Mouse (Mus musculus) neural tube, embryonic 11.5 days (tissue): Measurements from ENCODE around the gene Gm21936. TPM values are rescaled to one million over a fixed set of nuclear protein-coding genes. Genes with fewer than 3 reads are reported as not detected.
"Not testable (repeated sequence)": the region's sequence is repeated elsewhere in the genome, so short reads cannot be mapped to it uniquely, and the experiment has no call there.

Experiments
- ATAC-seq: fragments of 200-750 bp; cut with Nextera tagmentation; 2 replicates; pipeline ENCODE4 v1.8.0; 2017; ENCODE audit warnings: moderate number of reproducible peaks, mild to moderate bottlenecking, moderate TSS enrichment, moderate library complexity; ENCODE audit not compliant: insufficient read depth, low FRiP score, low TSS enrichment
- DNase-seq: peaks from one replicate; pipeline ENCODE4 v3.0.0-alpha.2; 2015; ENCODE audit warnings: low spot score
- H3K27ac ChIP-seq: fragments of 300-500 bp; sonication (generic); 2 replicates; pipeline ENCODE4 v1.5.1; 2014; ENCODE audit warnings: low read depth, mild to moderate bottlenecking, low read length
- H3K27me3 ChIP-seq: fragments of 300-500 bp; sonication (generic); 2 replicates; pipeline ENCODE4 v1.6.1; 2014; ENCODE audit warnings: mild to moderate bottlenecking, low read length, mixed read lengths; ENCODE audit not compliant: control insufficient read depth, insufficient read depth
- H3K36me3 ChIP-seq: fragments of 300-500 bp; sonication (generic); 2 replicates; pipeline ENCODE4 v1.6.1; 2014; ENCODE audit warnings: mild to moderate bottlenecking, low read length, moderate library complexity, mixed read lengths; ENCODE audit not compliant: control insufficient read depth, insufficient read depth
- H3K4me1 ChIP-seq: fragments of 300-500 bp; sonication (generic); 2 replicates; pipeline ENCODE4 v1.6.1; 2014; ENCODE audit warnings: low read length, mixed read lengths; ENCODE audit not compliant: control insufficient read depth, insufficient read depth
- H3K4me2 ChIP-seq: fragments of 300-500 bp; sonication (generic); 2 replicates; pipeline ENCODE4 v1.6.1; 2014; ENCODE audit warnings: low read depth, mild to moderate bottlenecking, moderate library complexity
- H3K4me3 ChIP-seq: fragments of 300-500 bp; sonication (generic); 2 replicates; pipeline ENCODE4 v1.5.1; 2014; ENCODE audit warnings: low read depth, low read length
- H3K9ac ChIP-seq: fragments of 300-500 bp; sonication (generic); 2 replicates; pipeline ENCODE4 v1.6.1; 2014; ENCODE audit warnings: mild to moderate bottlenecking, low read length
- H3K9me3 ChIP-seq: fragments of 300-500 bp; sonication (generic); 2 replicates; pipeline ENCODE4 v1.6.1; 2016; ENCODE audit warnings: low read length; ENCODE audit not compliant: control insufficient read depth
- WGBS: fragments of 180-500 bp; shearing (Covaris S2); extraction: QIAGEN DNeasy Blood & Tissue Kit; methylation state at CpG from one replicate; pipeline ENCODE4 v1.1.7; 2014; 5-methylcytosine and 5-hydroxymethylcytosine counted together
- polyA plus RNA-seq: library from polyadenylated mRNA; unstranded; fragments of >200 nt; fragmentation: Nextera tagmentation; extraction: Ambion mirVana; gene quantifications from 2 replicates; pipeline ENCODE4 v1.2.1, GENCODE M21; 2014

Gm21936 gene
- not detected in 2 replicates for polyA plus RNA-seq

DNA sequence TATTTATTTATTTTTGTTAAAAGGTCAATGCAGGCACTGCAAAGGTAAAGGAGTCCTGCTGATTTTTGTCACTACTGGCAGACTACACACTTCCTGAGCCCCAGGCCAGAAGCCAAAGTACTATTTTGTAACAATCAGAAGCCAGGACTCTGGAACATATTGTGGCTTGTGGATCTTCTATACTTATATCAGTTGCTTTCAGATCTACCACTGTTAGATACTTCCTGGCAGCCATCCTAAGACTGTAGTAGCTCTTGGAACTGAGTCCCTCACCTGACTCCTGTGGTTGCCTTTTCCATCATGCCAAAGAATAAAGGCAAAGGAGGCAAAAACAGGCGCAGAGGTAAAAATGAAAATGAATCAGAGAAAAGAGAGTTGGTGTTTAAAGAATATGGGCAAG is at the start of gene Gm21936:
Gene Gm21936 (plus strand): TSS at position 301 of the 400 bp plus-strand sequence.
- ATAC-seq, H3K9me3 ChIP-seq, H3K36me3 ChIP-seq, H3K4me3 ChIP-seq, H3K9ac ChIP-seq, H3K27ac ChIP-seq, H3K27me3 ChIP-seq, H3K4me1 ChIP-seq, DNase-seq, H3K4me2 ChIP-seq: not testable (repeated sequence)
- WGBS: 100% methylated on average over 1 of the region's 1 CpGs

DNA sequence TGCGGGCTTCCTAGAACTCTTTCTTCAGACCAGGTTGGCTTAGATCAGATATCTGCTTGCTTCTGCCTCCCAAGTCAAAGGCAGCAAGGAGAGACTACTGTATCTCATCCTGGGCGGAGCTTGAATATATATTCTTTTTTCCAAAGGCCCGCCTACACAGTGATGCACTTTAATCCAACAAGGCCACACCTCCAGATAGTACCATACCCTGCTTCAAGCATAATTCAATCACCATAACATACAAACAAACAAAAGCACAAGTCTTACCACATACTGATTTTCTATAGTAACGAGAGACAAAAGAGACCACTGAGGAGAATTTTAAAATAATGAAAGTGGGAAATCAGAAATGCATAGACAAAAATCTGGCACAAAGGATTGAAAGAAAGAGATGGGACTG is 19.7 kb upstream of the Gm21936 start, which contains the start of gene Gm21319:
Gene Gm21319 (minus strand): TSS at position 101 of the 400 bp plus-strand sequence.
- not testable (repeated sequence) for H3K36me3 ChIP-seq, H3K27ac ChIP-seq, DNase-seq, H3K9me3 ChIP-seq, H3K4me2 ChIP-seq, H3K4me1 ChIP-seq, ATAC-seq, H3K27me3 ChIP-seq, H3K4me3 ChIP-seq, H3K9ac ChIP-seq
- 88% methylated on average over 4 of the region's 4 CpGs for WGBS

DNA sequence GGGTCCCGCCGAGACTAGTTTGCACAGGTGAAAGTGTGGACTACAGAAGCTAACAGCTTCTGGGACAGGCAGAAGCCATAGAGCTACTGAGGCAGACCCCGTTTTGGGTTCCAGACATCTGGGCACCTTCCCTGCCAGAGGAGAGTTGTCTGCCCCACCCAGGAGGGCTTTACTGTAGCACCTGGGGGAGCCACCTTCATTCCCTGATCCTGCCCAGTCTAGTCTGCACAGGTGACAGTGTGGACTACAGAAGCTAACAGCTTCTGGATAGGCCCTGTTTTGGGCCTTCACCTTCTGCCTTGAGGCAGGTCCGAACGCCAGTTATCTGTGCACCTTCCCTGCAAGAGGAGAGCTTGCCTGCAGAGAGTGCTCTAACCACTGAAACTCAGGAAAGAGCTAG is 2.7 kb downstream of the Gm21936 start:
- not testable (repeated sequence) for H3K4me2 ChIP-seq, DNase-seq, H3K9me3 ChIP-seq, H3K9ac ChIP-seq, H3K36me3 ChIP-seq, H3K4me1 ChIP-seq, H3K27ac ChIP-seq, H3K4me3 ChIP-seq, H3K27me3 ChIP-seq, ATAC-seq
- WGBS: over 99% methylated on average over 5 of the region's 5 CpGs

DNA sequence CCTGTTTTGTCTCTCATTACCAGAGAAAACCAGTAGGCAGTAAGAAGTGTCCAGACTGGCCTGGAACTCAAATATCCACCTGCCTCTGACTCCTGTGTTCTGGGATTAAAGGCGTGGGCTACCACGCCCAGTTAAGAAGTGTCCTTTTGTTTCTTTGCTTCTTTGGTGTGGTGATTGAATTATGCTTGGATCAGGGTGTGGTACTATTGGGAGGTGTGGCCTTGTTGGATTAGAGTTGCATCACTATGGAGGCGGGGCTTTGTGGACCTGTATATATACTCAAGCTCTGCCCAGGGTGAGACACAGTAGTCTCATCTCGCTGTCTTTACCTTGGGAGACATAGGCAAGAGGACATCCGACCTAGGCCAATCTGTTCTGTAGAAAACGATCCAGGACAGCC is 21.0 kb downstream of the Gm21936 start, which contains the start of gene BB287469:
Gene BB287469 (plus strand): TSS at position 301 of the 400 bp plus-strand sequence.
- H3K4me2 ChIP-seq, H3K27me3 ChIP-seq, H3K27ac ChIP-seq, H3K4me3 ChIP-seq, H3K9me3 ChIP-seq, H3K9ac ChIP-seq, H3K36me3 ChIP-seq, ATAC-seq, DNase-seq, H3K4me1 ChIP-seq: not testable (repeated sequence)
- 85% methylated on average over 4 of the region's 6 CpGs for WGBS

DNA sequence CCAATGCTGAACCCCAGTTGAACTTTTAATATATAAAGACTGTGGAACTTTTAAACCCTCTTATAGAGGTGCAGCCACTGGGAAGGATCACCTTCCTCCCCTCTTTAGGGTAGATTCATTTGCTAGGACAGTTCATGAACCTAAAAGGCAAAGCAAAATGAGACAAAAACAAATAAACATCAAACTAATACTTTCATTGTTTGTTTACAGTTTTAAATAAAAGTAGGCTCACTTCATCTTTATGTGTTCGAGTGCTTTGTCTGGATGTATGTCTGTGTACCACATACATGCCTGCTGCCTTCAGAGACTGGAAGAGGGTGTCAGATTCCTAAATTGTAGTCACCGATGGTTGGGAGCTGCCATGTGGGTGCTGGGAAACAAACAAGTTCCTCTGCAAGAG is 46.9 kb downstream of the Gm21936 start, which contains the start of gene Gm2001:
Gene Gm2001 (minus strand): TSS at position 101 of the 400 bp plus-strand sequence.
- DNase-seq, H3K4me2 ChIP-seq, H3K9me3 ChIP-seq, H3K27ac ChIP-seq, H3K4me3 ChIP-seq, ATAC-seq, H3K4me1 ChIP-seq, H3K9ac ChIP-seq, H3K27me3 ChIP-seq, H3K36me3 ChIP-seq: not testable (repeated sequence)
- WGBS: 86% methylated on average over 1 of the region's 2 CpGs

Other genes starting within 250 kb of the Gm21936 start
- gene Oog1, start 192.8 kb upstream of the Gm21936 start, polyA plus RNA-seq: not detected in 2 replicates
- gene Gm4027, start 176.6 kb upstream of the Gm21936 start, polyA plus RNA-seq: not detected in 2 replicates
- gene Gm16381, start 150.9 kb upstream of the Gm21936 start, polyA plus RNA-seq: not detected in 2 replicates
- not detected in 2 replicates for gene Gm21319, start 19.8 kb upstream of the Gm21936 start, polyA plus RNA-seq
- gene BB287469, start 21.1 kb downstream of the Gm21936 start, polyA plus RNA-seq: not detected in 2 replicates
- gene Gm2001, start 46.8 kb downstream of the Gm21936 start, polyA plus RNA-seq: not detected in 2 replicates
- not detected in 2 replicates for gene Gm2016, start 78.6 kb downstream of the Gm21936 start, polyA plus RNA-seq
- not detected in 2 replicates for gene Gm2022, start 99.9 kb downstream of the Gm21936 start, polyA plus RNA-seq
- not detected in 2 replicates for gene Gm2035, start 124.3 kb downstream of the Gm21936 start, polyA plus RNA-seq
- not detected in 2 replicates for gene Gm2042, start 158.6 kb downstream of the Gm21936 start, polyA plus RNA-seq
- not detected in 2 replicates for gene Gm2075, start 216.3 kb downstream of the Gm21936 start, polyA plus RNA-seq
- gene Gm6803, start 223.3 kb downstream of the Gm21936 start, polyA plus RNA-seq: not detected in 2 replicates
- gene Gm2056, start 231.5 kb downstream of the Gm21936 start, polyA plus RNA-seq: not detected in 2 replicates